Comparison of ENCODE assay signal across 22 mouse cellular contexts in the genomic region with DNA sequence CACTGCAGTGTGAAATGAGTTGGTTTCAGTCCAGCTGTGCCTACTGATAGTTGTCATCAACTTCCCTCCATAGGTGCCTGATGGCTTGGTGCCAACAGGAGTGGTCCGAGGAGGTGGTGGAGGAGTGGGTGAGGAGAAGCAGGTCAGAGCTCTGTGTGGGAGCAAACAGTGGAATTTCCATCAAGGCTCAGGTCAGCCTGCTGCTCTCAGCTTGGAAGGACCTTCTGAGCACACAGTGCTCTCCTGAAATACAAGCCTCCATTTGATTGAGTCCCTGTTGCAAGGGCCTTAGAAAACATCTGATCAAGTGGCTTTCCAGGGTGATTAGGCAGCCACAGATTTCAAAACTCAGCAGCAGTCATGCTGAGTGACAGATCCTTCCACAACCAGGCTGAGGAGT.
DNase-seq lines count a peak whose midpoint lies in the region; ATAC-seq and TF ChIP-seq lines count a peak whose summit lies in the region.
"Had no signal": no experiment of that assay in that cellular context is flagged by ENCODE, and none has a peak within 500 bp of the region (broad histone marks: within the 10 kb centered on the region; RNA-seq: fewer than 3 reads in every experiment).

No protein-coding gene starts in this region.

- no peaks in the 10 kb centered on the region for H3K36me3 ChIP-seq in forebrain, embryonic 12.5 days (replicated peaks)
- no peaks in the 10 kb centered on the region for H3K36me3 ChIP-seq in forebrain, embryonic 13.5 days (ENCODE audit: poor library complexity, severe bottlenecking)
- H3K36me3 ChIP-seq: heart, embryonic 15.5 days; limb, embryonic 12.5 days; midbrain, embryonic 10.5 days; midbrain, embryonic 15.5 days had no signal

- no peak for TF ChIP-seq POLR2A in cerebellum, adult 2 months (IDR thresholded peaks at IDR 0.05; ENCODE audit: borderline replicate concordance, insufficient read depth, low read length)

- no peaks in the 10 kb centered on the region for H3K4me1 ChIP-seq in forebrain, embryonic 12.5 days
- H3K4me1 ChIP-seq in forebrain, embryonic 13.5 days = no peaks in the 10 kb centered on the region
- no peaks in the 10 kb centered on the region for H3K4me1 ChIP-seq in cerebellum, adult 2 months (ENCODE audit: control insufficient read depth, insufficient read depth, low read length)
- H3K4me1 ChIP-seq: limb, embryonic 12.5 days; midbrain, embryonic 10.5 days; midbrain, embryonic 15.5 days had no signal

- no peak overlapping the region for H3K4me2 ChIP-seq in forebrain, embryonic 12.5 days
- no peak overlapping the region for H3K4me2 ChIP-seq in forebrain, embryonic 13.5 days
- H3K4me2 ChIP-seq: heart, embryonic 15.5 days; hindbrain, embryonic 14.5 days; limb, embryonic 12.5 days; midbrain, embryonic 15.5 days had no signal

- no peaks in the 10 kb centered on the region for H3K9me3 ChIP-seq in forebrain, embryonic 12.5 days
- no peaks in the 10 kb centered on the region for H3K9me3 ChIP-seq in forebrain, embryonic 13.5 days (replicated peaks)
- H3K9me3 ChIP-seq: heart, embryonic 15.5 days; limb, embryonic 12.5 days; midbrain, embryonic 10.5 days; midbrain, embryonic 15.5 days had no signal

- H3K9ac ChIP-seq in forebrain, embryonic 12.5 days = no peak overlapping the region
- no peak overlapping the region for H3K9ac ChIP-seq in forebrain, embryonic 13.5 days
- H3K9ac ChIP-seq: heart, embryonic 15.5 days; hindbrain, embryonic 14.5 days; limb, embryonic 12.5 days; midbrain, embryonic 15.5 days had no signal

- peak; percentile 3 to 21 for DNase-seq in lung, adult 18-20 months
- DNase-seq in lung, postnatal 14 days = no peak
- peak; percentile 2 for DNase-seq in lung, postnatal 10 days
- DNase-seq in cerebellum, adult 2 months = no peak
- DNase-seq in yolk sac, embryonic 10.5 days (ENCODE audit: low spot score) = no peak
- DNase-seq: adrenal gland, postnatal 14 days; cerebellum, adult 11-12 months; heart, postnatal 36 days; kidney, adult 9 months; kidney, postnatal 14 days; layer of hippocampus, adult 9-11 months; spleen, adult 18-20 months; thymus, postnatal 14 days had no signal

- WGBS in forebrain, embryonic 12.5 days = 79% methylated on average over 1 of the region's 1 CpGs
- WGBS in forebrain, embryonic 13.5 days = 77% methylated on average over 1 of the region's 1 CpGs
- WGBS in cerebellum, adult 2 months = 21% methylated on average over 1 of the region's 1 CpGs

- no peak for TF ChIP-seq CTCF in cerebellum, adult 2 months (IDR thresholded peaks at IDR 0.05; ENCODE audit: borderline replicate concordance, insufficient read depth, low read depth, low read length)

- no peak overlapping the region for H3K4me3 ChIP-seq in forebrain, embryonic 12.5 days (replicated peaks)
- no peak overlapping the region for H3K4me3 ChIP-seq in forebrain, embryonic 13.5 days
- no peak overlapping the region for H3K4me3 ChIP-seq in cerebellum, adult 2 months (replicated peaks; ENCODE audit: insufficient read depth, low read depth, low read length)
- H3K4me3 ChIP-seq: heart, embryonic 15.5 days; limb, embryonic 12.5 days; midbrain, embryonic 10.5 days; midbrain, embryonic 15.5 days had no signal

- H3K27ac ChIP-seq in forebrain, embryonic 12.5 days = no peak overlapping the region
- no peak overlapping the region for H3K27ac ChIP-seq in forebrain, embryonic 13.5 days
- no peak overlapping the region for H3K27ac ChIP-seq in cerebellum, adult 2 months (ENCODE audit: insufficient read depth, low read length)
- H3K27ac ChIP-seq: heart, embryonic 15.5 days; hindbrain, embryonic 14.5 days; limb, embryonic 12.5 days; midbrain, embryonic 10.5 days; midbrain, embryonic 15.5 days had no signal

- ATAC-seq in forebrain, embryonic 12.5 days (ENCODE audit: low FRiP score) = 0 out of 2 replicates have a peak, but pooled peaks have one; percentile 30
- no peak for ATAC-seq in forebrain, embryonic 13.5 days
- ATAC-seq: forebrain, embryonic 16.5 days; intestine, postnatal 0 days; midbrain, embryonic 15.5 days had no signal

- H3K27me3 ChIP-seq in forebrain, embryonic 12.5 days = no peaks in the 10 kb centered on the region
- H3K27me3 ChIP-seq in forebrain, embryonic 13.5 days = no peaks in the 10 kb centered on the region
- no peaks in the 10 kb centered on the region for H3K27me3 ChIP-seq in cerebellum, adult 2 months (ENCODE audit: control insufficient read depth, insufficient read depth, low read length)
- H3K27me3 ChIP-seq: heart, embryonic 15.5 days; limb, embryonic 12.5 days; midbrain, embryonic 15.5 days had no signal

Comparison
In these comparisons a context has a peak if more than half of its experiments do, and no peak if none do; other contexts are left out.
1. DNase-seq: peak in lung, adult 18-20 months (2 of 2) and lung, postnatal 10 days (single experiment); none in lung, postnatal 14 days (single experiment), cerebellum, adult 2 months (0 of 2) and yolk sac, embryonic 10.5 days (single experiment).